Mouse (Mus musculus): Measurements from ENCODE around the gene Zfp128. TPM values are rescaled to one million over a fixed set of nuclear protein-coding genes. Genes with fewer than 3 reads are reported as not detected.

Gene Zfp128
- polyA plus RNA-seq (2012; rRNA removed) = 0.53 and 0.54 TPM in 2 replicates

DNA sequence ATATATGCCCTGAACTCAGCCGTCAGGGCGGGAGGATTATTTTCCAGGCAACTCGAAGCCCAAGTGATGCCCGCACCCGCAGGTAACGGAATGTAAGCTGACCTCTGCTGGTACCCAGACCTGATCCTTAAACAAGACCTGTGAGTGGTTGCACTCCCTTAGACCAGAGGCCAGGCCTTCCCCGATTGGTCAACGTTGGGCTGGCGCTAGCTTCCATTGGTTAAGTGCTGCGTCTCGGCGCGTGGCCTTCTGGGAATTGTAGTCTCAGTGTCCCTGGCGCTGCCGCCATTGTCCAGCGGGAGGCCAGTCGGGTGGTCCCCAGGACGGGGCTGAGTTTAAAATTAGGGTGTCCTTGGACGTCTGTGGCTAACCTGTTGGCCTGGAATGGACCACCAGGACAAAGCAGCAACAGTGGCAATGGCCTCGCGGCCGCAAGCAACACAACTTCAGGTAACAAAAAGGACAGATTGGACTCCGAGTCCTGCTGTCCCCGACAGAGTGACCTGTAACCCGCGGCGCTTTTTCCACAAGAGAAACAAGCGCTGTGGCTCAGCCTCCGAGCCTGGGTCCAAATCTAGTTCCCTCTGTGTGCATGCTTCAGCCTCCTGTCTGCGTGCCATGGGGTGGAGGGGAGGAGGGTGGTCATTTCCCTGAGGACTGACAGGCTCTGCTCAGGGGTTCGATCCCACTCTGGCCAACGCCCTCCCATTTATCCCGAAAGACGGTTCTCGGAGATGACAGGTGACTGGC is at the start of gene Zfp128:
Gene Zfp128, plus strand, starts transcription at position 267 of the 750 bp plus-strand sequence.

DNA sequence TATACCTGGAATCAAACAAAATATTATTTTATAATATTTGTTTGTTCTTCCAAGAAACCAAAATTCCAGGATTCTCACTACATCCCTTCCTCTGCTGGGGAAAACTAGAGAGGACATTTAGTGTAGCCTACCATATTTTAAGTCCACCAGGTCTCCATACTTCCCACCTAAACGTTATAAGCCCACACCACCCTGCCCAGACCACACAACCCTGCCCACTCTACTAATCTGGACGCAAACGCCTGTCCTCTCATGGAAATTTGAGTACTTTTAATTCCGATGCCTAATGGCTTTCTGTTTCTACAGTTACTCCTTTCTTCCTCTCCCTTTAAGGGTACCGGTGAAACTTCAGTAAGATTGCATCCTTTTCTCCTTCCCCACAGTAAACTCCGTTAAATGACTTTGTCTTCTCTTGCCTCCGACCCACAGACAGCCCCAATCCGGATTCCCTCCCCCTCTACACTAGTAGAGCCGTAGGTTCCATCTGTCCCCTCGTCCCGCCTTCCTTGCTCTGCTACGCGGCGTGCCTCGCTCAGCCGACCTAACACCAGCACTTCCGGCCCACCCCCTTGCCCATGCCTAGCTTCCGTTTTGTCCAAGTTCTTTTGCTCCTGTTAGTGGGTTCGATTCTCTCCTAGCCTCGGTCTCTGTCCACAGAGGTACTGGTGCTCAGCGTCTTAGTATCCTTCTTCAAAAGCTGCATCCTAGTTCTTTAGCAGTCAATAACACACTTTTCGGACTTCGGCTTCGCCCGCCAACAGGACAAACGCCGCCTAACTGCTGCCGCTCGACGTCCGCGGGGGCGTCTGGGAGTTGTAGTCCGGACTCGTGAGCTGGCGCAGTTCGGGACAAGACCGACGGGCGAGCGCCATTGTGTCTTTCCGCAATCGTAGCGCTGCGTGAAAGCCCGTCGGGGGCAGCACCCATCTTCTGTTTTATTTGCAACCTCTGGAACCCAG is 46.5 kb upstream of the Zfp128 start, which contains the start of gene Zfp110:
Gene Zfp110, plus strand, starts transcription at position 600 of the 959 bp plus-strand sequence.

GRCm38 (mm10) chr7:12897655-12898410 is 16.9 kb downstream of the Zfp128 start, which contains the start of gene Zscan22:
Gene Zscan22 (plus strand): TSS chr7:12897815.

DNA sequence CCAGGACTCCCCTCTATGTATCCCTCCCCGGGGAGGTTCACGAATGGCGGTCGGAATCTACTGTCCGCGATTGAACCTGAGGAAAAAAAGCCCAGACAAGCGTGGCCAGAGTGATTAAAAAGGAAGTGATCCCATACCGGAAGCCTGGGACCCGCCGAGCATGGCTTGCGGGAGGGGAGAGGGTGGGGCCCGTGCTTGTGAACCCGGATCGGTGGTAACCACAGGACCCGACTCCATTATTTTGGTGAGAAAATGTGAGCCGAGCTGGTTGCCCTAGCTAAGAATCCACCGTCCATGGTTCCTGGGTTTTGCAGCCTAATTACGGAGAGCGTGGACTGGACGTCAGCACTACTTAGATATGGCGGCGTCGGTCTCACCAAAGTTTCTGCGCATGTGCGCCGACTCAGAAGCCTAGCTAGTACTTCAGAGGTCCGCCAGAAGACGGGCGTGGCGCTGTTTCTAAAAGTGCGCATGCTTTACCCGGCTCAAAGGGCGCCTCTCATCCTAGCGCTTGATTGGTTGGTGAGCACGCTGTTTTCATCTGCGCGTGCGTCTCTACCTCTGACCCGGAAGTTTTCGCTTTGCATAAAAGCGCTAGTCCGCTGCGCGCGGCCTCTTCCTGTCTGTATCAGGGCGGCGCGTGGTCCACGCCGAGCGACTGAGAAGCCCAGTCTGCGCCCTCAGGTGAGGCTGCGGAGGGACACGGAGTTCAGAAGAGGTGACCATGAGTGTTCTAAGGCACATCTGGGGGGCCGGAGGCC is 40.9 kb downstream of the Zfp128 start, which contains the start of gene Rps5:
Gene Rps5, plus strand, starts transcription at position 586 of the 761 bp plus-strand sequence.

DNA sequence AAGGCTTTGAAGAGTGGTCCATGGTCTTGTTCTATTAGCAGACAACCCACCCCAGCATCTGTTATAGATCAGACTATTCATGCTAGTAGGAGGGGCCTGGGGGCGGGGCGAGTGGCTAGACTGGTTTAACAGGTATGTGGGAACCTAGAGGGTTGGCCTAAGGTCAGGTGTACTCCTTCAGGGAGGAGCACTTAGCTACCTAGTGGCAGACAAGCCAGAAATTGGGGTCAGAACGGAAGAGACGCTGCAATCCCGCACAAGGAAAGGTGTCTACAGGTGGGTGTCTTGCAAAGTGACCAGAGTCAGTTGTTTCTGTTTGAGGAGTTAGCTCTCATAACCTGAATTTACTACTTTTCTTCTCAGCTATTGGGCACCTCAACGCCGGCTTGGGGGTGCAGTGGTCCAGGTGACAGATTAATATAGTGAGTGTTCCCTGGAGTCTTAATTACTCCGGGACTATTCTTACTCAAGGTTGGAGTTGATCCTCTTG is 46.3 kb downstream of the Zfp128 start, which contains the start of gene Rnf225:
Gene Rnf225, plus strand, starts transcription at position 226 of the 490 bp plus-strand sequence.

Other genes starting within 250 kb of the Zfp128 start
- gene Vmn2r54, start 240.9 kb upstream of the Zfp128 start, polyA plus RNA-seq (2012; rRNA removed) = not detected in 2 replicates
- gene Vmn2r55, start 196.2 kb upstream of the Zfp128 start, polyA plus RNA-seq (2012; rRNA removed) = not detected in 2 replicates
- not detected in 2 replicates for gene Vmn2r56, start 146.2 kb upstream of the Zfp128 start, polyA plus RNA-seq (2012; rRNA removed)
- gene Zscan18, start 77.5 kb upstream of the Zfp128 start, polyA plus RNA-seq (2012; rRNA removed) = 0.37 and 0.43 TPM in 2 replicates
- 0.41 and 0.47 TPM in 2 replicates for gene Zfp329, start 62.3 kb upstream of the Zfp128 start, polyA plus RNA-seq (2012; rRNA removed)
- gene Zfp110, start 46.4 kb upstream of the Zfp128 start, polyA plus RNA-seq (2012; rRNA removed) = 7.0 and 8.6 TPM in 2 replicates
- gene Zscan22, start 16.6 kb downstream of the Zfp128 start, polyA plus RNA-seq (2012; rRNA removed) = 6.0 and 7.0 TPM in 2 replicates
- gene Rps5, start 41.1 kb downstream of the Zfp128 start, polyA plus RNA-seq (2012; rRNA removed) = 1,881 and 2,138 TPM in 2 replicates
- 0.44 and 0.58 TPM in 2 replicates for gene Rnf225, start 46.2 kb downstream of the Zfp128 start, polyA plus RNA-seq (2012; rRNA removed)
- 5.8 and 6.6 TPM in 2 replicates for gene Zfp324, start 84.7 kb downstream of the Zfp128 start, polyA plus RNA-seq (2012; rRNA removed)
- 3.3 and 3.6 TPM in 2 replicates for gene Zfp446, start 96.7 kb downstream of the Zfp128 start, polyA plus RNA-seq (2012; rRNA removed)
- 0.22 and 0.25 TPM in 2 replicates for gene Slc27a5, start 117.0 kb downstream of the Zfp128 start, polyA plus RNA-seq (2012; rRNA removed)
- gene Trim28, start 117.9 kb downstream of the Zfp128 start, polyA plus RNA-seq (2012; rRNA removed) = 205 and 241 TPM in 2 replicates
- 28.8 and 31.4 TPM in 2 replicates for gene Zbtb45, start 128.9 kb downstream of the Zfp128 start, polyA plus RNA-seq (2012; rRNA removed)
- 81.9 and 83.8 TPM in 2 replicates for gene Chmp2a, start 153.6 kb downstream of the Zfp128 start, polyA plus RNA-seq (2012; rRNA removed)
- 96.9 and 116 TPM in 2 replicates for gene Ube2m, start 157.1 kb downstream of the Zfp128 start, polyA plus RNA-seq (2012; rRNA removed)
- gene Mzf1, start 173.6 kb downstream of the Zfp128 start, polyA plus RNA-seq (2012; rRNA removed) = 1.7 and 2.0 TPM in 2 replicates
- gene Vmn1r85, start 214.0 kb downstream of the Zfp128 start, polyA plus RNA-seq (2012; rRNA removed) = not detected in 2 replicates
- gene Vmn1r86, start 238.7 kb downstream of the Zfp128 start, polyA plus RNA-seq (2012; rRNA removed) = not detected in 2 replicates